Mouse (Mus musculus) ES-E14 (cell line): ENCODE data around the gene Gpr135.

Experiments
- CHD2 ChIP-seq: IDR thresholded peaks from 2 replicates; pipeline ENCODE4 v1.6.1; 2014; ENCODE audit warnings: mild to moderate bottlenecking, low read depth, low read length, inconsistent platforms
- HCFC1 ChIP-seq: IDR thresholded peaks from 2 replicates; pipeline ENCODE4 v1.6.1; 2012; ENCODE audit warnings: low read length, inconsistent platforms, borderline replicate concordance; ENCODE audit not compliant: insufficient read depth
- MAFK ChIP-seq: IDR thresholded peaks from 2 replicates; pipeline ENCODE4 v1.6.1; 2014; ENCODE audit warnings: mild to moderate bottlenecking, low read depth, low read length, inconsistent platforms; ENCODE audit not compliant: insufficient read depth
- ZC3H11A ChIP-seq: IDR thresholded peaks from 2 replicates; pipeline ENCODE4 v1.6.1; 2012; ENCODE audit warnings: low read depth, mild to moderate bottlenecking, inconsistent platforms, low read length, borderline replicate concordance

- TF ChIP-seq CHD2 (no peak), ZC3H11A (no peak), MAFK (no peak), HCFC1 (no peak)
Measured at GRCm38 (mm10) chr12:72022790-72023189, 48.1 kb downstream of the Gpr135 start.
